16 mouse cellular contexts compared by ENCODE assay signal in genomic region chr6:145483318-145483674, GRCm38 (mm10).
DNase-seq lines count a peak whose midpoint lies in the region; ATAC-seq and TF ChIP-seq lines count a peak whose summit lies in the region.
"Had no signal": no experiment of that assay in that cellular context is flagged by ENCODE, and none has a peak within 500 bp of the region (broad histone marks: within the 10 kb centered on the region; RNA-seq: fewer than 3 reads in every experiment).

No protein-coding gene starts in this region.

- intact Hi-C loops in left cerebral cortex, postnatal 4 days (cut with DNase I), result no loop called here

- H3K9me3 ChIP-seq in forebrain, embryonic 15.5 days, result no peaks in the 10 kb centered on the region
- no peaks in the 10 kb centered on the region for H3K9me3 ChIP-seq in forebrain, embryonic 10.5 days
- H3K9me3 ChIP-seq in stomach, embryonic 15.5 days, result no peaks in the 10 kb centered on the region
- no peaks in the 10 kb centered on the region for H3K9me3 ChIP-seq in stomach, postnatal 0 days (ENCODE audit: control insufficient read depth, low read length)

- no peak overlapping the region for H3K4me3 ChIP-seq in forebrain, embryonic 15.5 days
- no peak overlapping the region for H3K4me3 ChIP-seq in forebrain, embryonic 10.5 days
- no peak overlapping the region for H3K4me3 ChIP-seq in stomach, embryonic 15.5 days (replicated peaks)
- H3K4me3 ChIP-seq in stomach, postnatal 0 days (ENCODE audit: low read depth, low read length), result no peak overlapping the region

- peaks cover 41% of the 10 kb centered on the region for H3K4me1 ChIP-seq in forebrain, embryonic 15.5 days
- H3K4me1 ChIP-seq in forebrain, embryonic 10.5 days, result peaks cover 38% of the 10 kb centered on the region
- peaks cover 22% of the 10 kb centered on the region; the same call in 1 of the 2 replicates for H3K4me1 ChIP-seq in stomach, embryonic 15.5 days
- H3K4me1 ChIP-seq in stomach, postnatal 0 days (replicated peaks; ENCODE audit: control insufficient read depth, insufficient read depth), result no peaks in the 10 kb centered on the region

- H3K36me3 ChIP-seq in forebrain, embryonic 15.5 days, result no peaks in the 10 kb centered on the region
- H3K36me3 ChIP-seq in forebrain, embryonic 10.5 days (replicated peaks), result no peaks in the 10 kb centered on the region
- H3K36me3 ChIP-seq in stomach, embryonic 15.5 days, result no peaks in the 10 kb centered on the region
- no peaks in the 10 kb centered on the region for H3K36me3 ChIP-seq in stomach, postnatal 0 days (ENCODE audit: control insufficient read depth, insufficient read depth, low read length)

- no peaks in the 10 kb centered on the region for H3K27me3 ChIP-seq in forebrain, embryonic 15.5 days
- no peaks in the 10 kb centered on the region for H3K27me3 ChIP-seq in forebrain, embryonic 10.5 days (ENCODE audit: poor library complexity, severe bottlenecking)
- no peaks in the 10 kb centered on the region for H3K27me3 ChIP-seq in stomach, embryonic 15.5 days (replicated peaks)
- no peaks in the 10 kb centered on the region for H3K27me3 ChIP-seq in stomach, postnatal 0 days (ENCODE audit: control insufficient read depth, insufficient read depth, low read length)
- H3K27me3 ChIP-seq: Patski had no signal

- no peak for TF ChIP-seq EP300 in stomach, postnatal 0 days (optimal IDR thresholded peaks at IDR 0.05)

- peak overlapping the region; percentile 45 for H3K27ac ChIP-seq in forebrain, embryonic 15.5 days (replicated peaks)
- H3K27ac ChIP-seq in forebrain, embryonic 10.5 days, result no peak overlapping the region
- 0 out of 2 replicates have a peak overlapping the region, but pooled peaks have one; percentile 68 for H3K27ac ChIP-seq in stomach, embryonic 15.5 days
- H3K27ac ChIP-seq in stomach, postnatal 0 days (replicated peaks), result no peak overlapping the region

- H3K4me2 ChIP-seq in forebrain, embryonic 15.5 days (replicated peaks), result no peak overlapping the region
- no peak overlapping the region for H3K4me2 ChIP-seq in stomach, embryonic 15.5 days
- no peak overlapping the region for H3K4me2 ChIP-seq in stomach, postnatal 0 days (replicated peaks; ENCODE audit: low read depth)

- DNase-seq in forebrain, embryonic 10.5 days (ENCODE audit: extremely low spot score, low spot score), result no peak
- DNase-seq in left cerebral cortex, postnatal 4 days, result peak; percentile 39
- DNase-seq in left cerebral cortex, adult 9 months (ENCODE audit: low spot score in 2 of 2), result no peak
- no peak for DNase-seq in stomach, postnatal 0 days (ENCODE audit: low spot score)
- DNase-seq in ovary, adult 18-20 months (ENCODE audit: low spot score), result no peak
- DNase-seq: B cell, adult 2 months; kidney, adult 8-10 months; lung, adult 2 months; right cerebral cortex, postnatal 25 days; thymus, postnatal 25 days had no signal

- H3K9ac ChIP-seq in forebrain, embryonic 15.5 days (replicated peaks), result no peak overlapping the region
- H3K9ac ChIP-seq in stomach, embryonic 15.5 days, result no peak overlapping the region
- no peak overlapping the region for H3K9ac ChIP-seq in stomach, postnatal 0 days (ENCODE audit: low read length)

- no peak for TF ChIP-seq CTCF in stomach, postnatal 0 days (IDR thresholded peaks at IDR 0.05; ENCODE audit: low read depth)

- WGBS in forebrain, embryonic 15.5 days, result 29% methylated on average over 5 of the region's 5 CpGs
- 84% methylated on average over 5 of the region's 5 CpGs for WGBS in forebrain, embryonic 10.5 days
- WGBS in stomach, embryonic 15.5 days, result 58% methylated on average over 5 of the region's 5 CpGs
- WGBS in stomach, postnatal 0 days, result 58% methylated on average over 5 of the region's 5 CpGs

- ATAC-seq in forebrain, embryonic 15.5 days (replicated peaks), result peak; percentile 54
- no peak for ATAC-seq in stomach, embryonic 15.5 days (ENCODE audit: insufficient read depth, low FRiP score, low read depth)
- ATAC-seq in stomach, postnatal 0 days (ENCODE audit: low FRiP score, low TSS enrichment), result no peak
- ATAC-seq: activated CD4-positive, CD25-positive, alpha-beta regulatory T cell, adult 4 months; inflammation-experienced regulatory T-cells, adult 6 months; midbrain, embryonic 16.5 days; Patski had no signal

Comparison
In these comparisons a context has a peak if more than half of its experiments do, and no peak if none do; other contexts are left out.
1. H3K27ac ChIP-seq: peak in forebrain, embryonic 15.5 days (single experiment) and stomach, embryonic 15.5 days (single experiment); none in forebrain, embryonic 10.5 days (single experiment) and stomach, postnatal 0 days (single experiment).